Mouse (Mus musculus): ENCODE data around the gene Krtap4-8.
"Not testable (repeated sequence)": the region's sequence is repeated elsewhere in the genome, so short reads cannot be mapped to it uniquely, and the experiment has no call there.

DNA sequence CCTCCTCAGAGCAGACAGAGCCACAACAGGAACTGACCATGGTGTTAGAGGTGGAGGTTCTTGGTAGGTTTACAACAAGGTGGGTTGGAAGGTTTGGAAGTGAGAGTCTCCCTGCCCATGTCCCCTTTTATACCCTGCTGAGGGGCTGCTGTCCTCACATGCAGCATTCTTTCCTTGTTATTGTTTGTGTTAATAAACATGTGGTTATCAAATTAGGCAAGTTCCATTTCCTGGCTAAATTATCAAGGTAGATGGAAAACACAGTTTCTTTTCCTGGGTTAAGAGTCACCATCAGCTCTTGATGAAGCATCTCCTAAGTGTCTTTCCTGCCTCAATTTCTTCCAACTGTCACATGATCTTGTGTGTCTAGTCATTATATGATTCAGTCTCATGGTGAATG, 7.7 kb downstream of the Krtap4-8 start, which contains the start of gene Gm11595:
- TF ChIP-seq CTCF (conservative IDR thresholded peaks at IDR 0.05; ENCODE audit: insufficient read depth, insufficient read length, low read depth, low read length); POLR2A (IDR thresholded peaks at IDR 0.05; ENCODE audit: low read depth, low read length): not testable (repeated sequence)

All from kidney, adult 2 months (tissue).